Mouse (Mus musculus) myocyte (in vitro differentiated cells): ENCODE data around the gene Chst5. TPM values are rescaled to one million over a fixed set of nuclear protein-coding genes. Genes with fewer than 3 reads are reported as not detected.

Experiments
- H3K27me3 ChIP-seq: one replicate; pipeline ENCODE4 v1.6.1; 2011; ENCODE audit not compliant: control insufficient read depth, insufficient read depth, insufficient read length
- H3K36me3 ChIP-seq: one replicate; pipeline ENCODE4 v1.6.1; 2011; ENCODE audit not compliant: control insufficient read depth, insufficient read depth
- H3K4me2 ChIP-seq: one replicate; pipeline ENCODE4 v1.6.1; 2011; ENCODE audit warnings: low read depth, control low read depth
- H3K4me3 ChIP-seq: one replicate; pipeline ENCODE4 v1.5.1; 2011; ENCODE audit warnings: mild to moderate bottlenecking, control low read depth, moderate library complexity
- H3K79me2 ChIP-seq: one replicate; pipeline ENCODE4 v1.6.1; 2011; ENCODE audit not compliant: control insufficient read depth, insufficient read depth
- H3ac ChIP-seq: one replicate; pipeline ENCODE4 v1.6.1; 2011; ENCODE audit not compliant: control insufficient read depth, insufficient read length
- CEBPB ChIP-seq: IDR thresholded peaks from 2 replicates; pipeline ENCODE4 v1.6.1; 2011; ENCODE audit warnings: mild to moderate bottlenecking, moderate library complexity; ENCODE audit not compliant: poor library complexity, insufficient read depth, severe bottlenecking
- E2F4 ChIP-seq: IDR thresholded peaks from one replicate; pipeline ENCODE4 v1.6.1; 2011; ENCODE audit warnings: mild to moderate bottlenecking, control low read depth, moderate library complexity; ENCODE audit not compliant: insufficient read depth
- MAX ChIP-seq: IDR thresholded peaks from one replicate; pipeline ENCODE4 v1.6.1; 2011; ENCODE audit warnings: low read depth, mild to moderate bottlenecking, control low read depth
- MYOD1 ChIP-seq, 3 experiments: IDR thresholded peaks; one replicate each; pipeline ENCODE4 v1.6.1; 2011; ENCODE audit warnings: control low read depth in 2 of 3, low read depth in 2 of 3, mild to moderate bottlenecking in 2 of 3, moderate library complexity in 1 of 3; ENCODE audit not compliant: insufficient read length in 2 of 3, control insufficient read depth in 1 of 3
- MYOG ChIP-seq, 3 experiments: IDR thresholded peaks; one replicate each; pipeline ENCODE4 v1.6.1; 2011; ENCODE audit warnings: control low read depth in 2 of 3, low read depth in 2 of 3, mild to moderate bottlenecking in 2 of 3; ENCODE audit not compliant: insufficient read length in 2 of 3, control insufficient read depth in 1 of 3, insufficient read depth in 1 of 3
- POLR2A ChIP-seq: IDR thresholded peaks from one replicate; pipeline ENCODE4 v1.6.1; 2011; ENCODE audit warnings: low read depth, mild to moderate bottlenecking, control low read depth, moderate library complexity; ENCODE audit not compliant: insufficient read length
- POLR2AphosphoS2 ChIP-seq: IDR thresholded peaks from one replicate; pipeline ENCODE4 v1.6.1; 2011; ENCODE audit warnings: low read depth, control low read depth; ENCODE audit not compliant: insufficient read length
- REST ChIP-seq: IDR thresholded peaks from one replicate; pipeline ENCODE4 v1.6.1; 2011; ENCODE audit warnings: mild to moderate bottlenecking, control low read depth, moderate library complexity; ENCODE audit not compliant: insufficient read depth, insufficient read length
- SRF ChIP-seq: IDR thresholded peaks from one replicate; pipeline ENCODE4 v1.6.1; 2011; ENCODE audit warnings: low read depth; ENCODE audit not compliant: control insufficient read depth, insufficient read length
- TCF12 ChIP-seq: IDR thresholded peaks from one replicate; pipeline ENCODE4 v1.6.1; 2011; ENCODE audit warnings: mild to moderate bottlenecking, control low read depth; ENCODE audit not compliant: poor library complexity, insufficient read depth, severe bottlenecking
- TCF3 ChIP-seq: IDR thresholded peaks from one replicate; pipeline ENCODE4 v1.6.1; 2011; ENCODE audit warnings: low read depth, control low read depth; ENCODE audit not compliant: insufficient read length
- USF1 ChIP-seq: IDR thresholded peaks from one replicate; pipeline ENCODE4 v1.6.1; 2011; ENCODE audit warnings: low read depth, mild to moderate bottlenecking, control low read depth, moderate library complexity
- polyA plus RNA-seq: library from polyadenylated mRNA; unstranded; fragments of >200 nt; fragmentation: generic; extraction: Trizol; gene quantifications from one replicate; pipeline ENCODE4 v1.2.1, GENCODE M21; 2012; ENCODE audit warnings: missing spikeins

Chst5 gene
- polyA plus RNA-seq, 1 experiment = 0.14 TPM

DNA sequence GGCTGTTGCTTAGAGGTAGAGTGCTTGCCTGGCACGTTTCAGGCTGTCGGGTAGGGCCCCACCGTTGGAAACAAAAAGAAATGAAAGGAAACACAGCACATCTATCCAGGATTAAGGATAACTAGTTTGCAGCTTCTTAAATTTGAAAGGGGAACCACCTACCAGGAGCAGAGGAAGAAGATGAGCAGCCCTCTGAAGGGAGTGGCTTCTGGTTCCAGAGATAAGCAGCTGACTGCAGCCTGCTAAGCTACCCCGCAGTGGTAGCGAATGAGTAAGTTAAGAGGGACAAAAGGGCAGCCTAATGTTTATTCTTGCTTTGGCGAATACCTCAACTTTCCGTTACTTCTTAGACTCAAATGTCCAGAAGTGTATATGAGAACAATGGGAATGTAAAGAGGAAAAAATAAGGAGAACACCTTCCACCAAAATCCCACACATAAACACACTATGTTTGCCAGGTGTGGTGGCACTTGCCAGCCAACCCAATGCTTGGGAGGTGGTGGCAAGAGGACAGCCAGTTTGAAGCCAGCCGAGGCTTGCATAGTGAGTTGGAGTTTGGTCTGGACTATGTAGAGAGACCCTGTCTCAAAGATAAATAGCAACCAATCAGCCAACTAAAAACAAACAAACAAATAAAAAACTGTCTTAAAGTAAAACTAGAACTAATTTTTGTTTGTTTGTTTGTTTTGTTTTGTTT lies 19.5 kb upstream of the Chst5 start:
- Histone ChIP-seq H3K27me3 (no peaks in the 10 kb centered on the region), H3K4me3 (no peak overlapping the region), H3ac (no peak overlapping the region), H3K36me3 (no peaks in the 10 kb centered on the region), H3K79me2 (no peaks in the 10 kb centered on the region), H3K4me2 (no peak overlapping the region)
- TF ChIP-seq POLR2AphosphoS2 = no peak
- TF ChIP-seq CEBPB = no peak
- no peak for TF ChIP-seq USF1
- no peak for TF ChIP-seq REST
- TF ChIP-seq TCF12 = no peak
- TF ChIP-seq E2F4 = no peak
- no peak for TF ChIP-seq MYOG (IDR thresholded peaks at IDR 0.05; ENCODE audit: control insufficient read depth in 1 of 3, insufficient read depth in 1 of 3, insufficient read length in 2 of 3, low read depth in 2 of 3)
- no peak for TF ChIP-seq TCF3
- no peak for TF ChIP-seq POLR2A

GRCm38 (mm10) chr8:111924976-111925375 lies 14.7 kb upstream of the Chst5 start:
- Histone ChIP-seq H3ac (no peak overlapping the region), H3K4me2 (no peak overlapping the region), H3K36me3 (no peaks in the 10 kb centered on the region), H3K79me2 (no peaks in the 10 kb centered on the region), H3K4me3 (no peak overlapping the region), H3K27me3 (no peaks in the 10 kb centered on the region)
- TF ChIP-seq MYOG (IDR thresholded peaks at IDR 0.05; ENCODE audit: control insufficient read depth in 1 of 3, insufficient read depth in 1 of 3, insufficient read length in 2 of 3, low read depth in 2 of 3) (no peak), SRF (no peak), E2F4 (no peak), POLR2AphosphoS2 (no peak), MAX (no peak), POLR2A (no peak), TCF3 (no peak), REST (no peak), CEBPB (no peak), USF1 (no peak), TCF12 (no peak), MYOD1 (IDR thresholded peaks at IDR 0.05; ENCODE audit: control insufficient read depth in 1 of 3, insufficient read length in 2 of 3, low read depth in 2 of 3) (no peak)

DNA sequence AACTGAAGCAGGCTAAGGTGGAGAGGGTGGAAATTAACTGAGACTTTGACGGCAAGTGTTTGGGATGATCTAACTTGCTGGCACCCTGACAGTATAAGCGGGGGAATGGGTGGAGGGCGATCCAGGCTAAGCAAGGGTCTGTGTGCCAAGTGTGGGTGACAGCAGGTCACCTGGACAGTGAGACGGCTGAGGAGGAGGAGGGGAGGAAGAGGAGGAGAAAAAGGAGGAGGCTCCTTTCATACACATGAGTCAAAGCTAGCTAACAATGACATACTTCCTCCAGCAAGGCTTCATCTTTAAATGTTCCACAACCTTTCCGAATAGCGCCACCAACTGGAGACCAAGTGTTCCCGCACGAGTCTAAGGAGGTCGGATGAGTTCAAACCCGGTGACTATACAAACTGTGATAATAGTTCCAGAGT lies 13.1 kb upstream of the Chst5 start:
- no peak for TF ChIP-seq E2F4
- TF ChIP-seq CEBPB = no peak
- no peak for TF ChIP-seq MYOD1 (IDR thresholded peaks at IDR 0.05; ENCODE audit: control insufficient read depth in 1 of 3, insufficient read length in 2 of 3, low read depth in 2 of 3)
- TF ChIP-seq POLR2AphosphoS2 = no peak
- TF ChIP-seq REST = no peak
- TF ChIP-seq SRF = no peak
- no peak for TF ChIP-seq MYOG (IDR thresholded peaks at IDR 0.05; ENCODE audit: control insufficient read depth in 1 of 3, insufficient read depth in 1 of 3, insufficient read length in 2 of 3, low read depth in 2 of 3)
- no peak for TF ChIP-seq TCF3
- no peak for TF ChIP-seq POLR2A
- TF ChIP-seq MAX = no peak
- TF ChIP-seq USF1 = no peak

GRCm38 (mm10) chr8:111920971-111921370 lies 10.7 kb upstream of the Chst5 start:
- no peak overlapping the region for H3ac ChIP-seq
- H3K4me2 ChIP-seq = no peak overlapping the region
- no peak for TF ChIP-seq REST
- TF ChIP-seq MYOD1 (IDR thresholded peaks at IDR 0.05; ENCODE audit: control insufficient read depth in 1 of 3, insufficient read length in 2 of 3, low read depth in 2 of 3) = no peak
- TF ChIP-seq CEBPB = no peak
- no peaks in the 10 kb centered on the region for H3K36me3 ChIP-seq
- H3K27me3 ChIP-seq = no peaks in the 10 kb centered on the region
- no peak overlapping the region for H3K4me3 ChIP-seq
- no peaks in the 10 kb centered on the region for H3K79me2 ChIP-seq

More for the DNA sequence above, 13.1 kb upstream of the Chst5 start:
- H3K4me3 ChIP-seq = no peak overlapping the region
- no peak overlapping the region for H3ac ChIP-seq
- H3K36me3 ChIP-seq = no peaks in the 10 kb centered on the region
- H3K79me2 ChIP-seq = no peaks in the 10 kb centered on the region
- peak overlapping the region; percentile 69 for H3K4me2 ChIP-seq
- no peaks in the 10 kb centered on the region for H3K27me3 ChIP-seq

GRCm38 (mm10) chr8:111919663-111920062 lies 9.4 kb upstream of the Chst5 start:
- TF ChIP-seq REST (no peak), USF1 (no peak), MAX (no peak), TCF12 (no peak), E2F4 (no peak), POLR2A (no peak), TCF3 (no peak), POLR2AphosphoS2 (no peak), CEBPB (no peak), MYOD1 (IDR thresholded peaks at IDR 0.05; ENCODE audit: control insufficient read depth in 1 of 3, insufficient read length in 2 of 3, low read depth in 2 of 3) (no peak), MYOG (IDR thresholded peaks at IDR 0.05; ENCODE audit: control insufficient read depth in 1 of 3, insufficient read depth in 1 of 3, insufficient read length in 2 of 3, low read depth in 2 of 3) (no peak), SRF (no peak)
- no peak overlapping the region for H3K4me2 ChIP-seq
- H3K79me2 ChIP-seq = no peaks in the 10 kb centered on the region
- H3K4me3 ChIP-seq = no peak overlapping the region
- H3K27me3 ChIP-seq = no peaks in the 10 kb centered on the region
- no peak overlapping the region for H3ac ChIP-seq
- no peaks in the 10 kb centered on the region for H3K36me3 ChIP-seq
